Mouse (Mus musculus) MEL (cell line): ENCODE results near the gene Wnt10a. TPM values are rescaled to one million over a fixed set of nuclear protein-coding genes. Genes with fewer than 3 reads are reported as not detected.

Source experiments
- DNase-seq: peaks from one replicate; pipeline ENCODE4 v3.0.0; 2011; ENCODE audit warnings: low read depth, low spot score
- H3K27ac ChIP-seq: 2 replicates; pipeline ENCODE4 v1.5.1; 2012; ENCODE audit warnings: low read depth, mild to moderate bottlenecking, control low read depth, low read length, moderate library complexity; ENCODE audit not compliant: control insufficient read depth
- H3K27me3 ChIP-seq, 2 experiments: fragments of 150-350 bp in 1 of 2; sonication (generic) in 1 of 2; 2 replicates each; pipeline ENCODE4 v1.6.1; 2012; ENCODE audit warnings: low read length in 2 of 2, mild to moderate bottlenecking in 2 of 2, improper control_type of control experiment in 1 of 2, moderate library complexity in 1 of 2; ENCODE audit not compliant: insufficient read depth in 2 of 2, control insufficient read depth in 1 of 2
- H3K36me3 ChIP-seq, 2 experiments: 2 replicates each; pipeline ENCODE4 v1.6.1; 2012 to 2014; ENCODE audit warnings: low read length in 2 of 2, improper control_type of control experiment in 1 of 2, inconsistent platforms in 1 of 2, mild to moderate bottlenecking in 1 of 2; ENCODE audit not compliant: insufficient read depth in 2 of 2, control insufficient read depth in 1 of 2
- H3K4me1 ChIP-seq, 2 experiments: fragments of 150-350 bp in 1 of 2; sonication (generic) in 1 of 2; 2 replicates each; pipeline ENCODE4 v1.6.1; 2012; ENCODE audit warnings: low read length in 2 of 2, improper control_type of control experiment in 1 of 2, mild to moderate bottlenecking in 1 of 2; ENCODE audit not compliant: insufficient read depth in 2 of 2, control insufficient read depth in 1 of 2
- H3K4me3 ChIP-seq, 2 experiments: fragments of 150-350 bp in 1 of 2; sonication (generic) in 1 of 2; 2 replicates each; pipeline ENCODE4 v1.5.1; 2012; ENCODE audit warnings: low read depth in 2 of 2, low read length in 2 of 2, mild to moderate bottlenecking in 2 of 2, moderate library complexity in 2 of 2, control low read depth in 1 of 2, improper control_type of control experiment in 1 of 2; ENCODE audit not compliant: control insufficient read depth in 1 of 2, insufficient read depth in 1 of 2
- H3K79me2 ChIP-seq: 2 replicates; pipeline ENCODE4 v1.6.1; 2012; ENCODE audit warnings: mild to moderate bottlenecking, low read length, moderate library complexity; ENCODE audit not compliant: control insufficient read depth, poor library complexity, insufficient read depth
- H3K9ac ChIP-seq: 2 replicates; pipeline ENCODE4 v1.6.1; 2012; ENCODE audit warnings: low read depth, mild to moderate bottlenecking, control low read depth, low read length, moderate library complexity; ENCODE audit not compliant: control insufficient read depth, poor library complexity, severe bottlenecking
- H3K9me3 ChIP-seq: fragments of 150-350 bp; sonication (generic); replicated peaks from 2 replicates; pipeline ENCODE4 v1.6.1; 2012; ENCODE audit warnings: mild to moderate bottlenecking, low read length, improper control_type of control experiment, moderate library complexity; ENCODE audit not compliant: insufficient read depth
- BHLHE40 ChIP-seq: IDR thresholded peaks from 2 replicates; pipeline ENCODE4 v1.6.1; 2012; ENCODE audit warnings: low read depth, mild to moderate bottlenecking, inconsistent platforms, low read length, improper control_type of control experiment, borderline replicate concordance
- CHD2 ChIP-seq: IDR thresholded peaks from 2 replicates; pipeline ENCODE4 v1.6.1; 2011; ENCODE audit warnings: low read length, improper control_type of control experiment
- GABPA ChIP-seq: IDR thresholded peaks from 2 replicates; pipeline ENCODE4 v1.6.1; 2012; ENCODE audit warnings: low read depth, mild to moderate bottlenecking, inconsistent platforms, low read length, improper control_type of control experiment, moderate library complexity
- JUND ChIP-seq: IDR thresholded peaks from 2 replicates; pipeline ENCODE4 v1.6.1; 2011; ENCODE audit warnings: low read depth, mild to moderate bottlenecking, improper control_type of control experiment, low read length
- KAT2A ChIP-seq: conservative IDR thresholded peaks from 2 replicates; pipeline ENCODE4 v1.6.1; 2012; ENCODE audit warnings: low read depth, low read length, improper control_type of control experiment, inconsistent platforms
- MAFK ChIP-seq: IDR thresholded peaks from 2 replicates; pipeline ENCODE4 v1.6.1; 2011; ENCODE audit warnings: low read depth, mild to moderate bottlenecking, low read length, improper control_type of control experiment, borderline replicate concordance
- MYC ChIP-seq: IDR thresholded peaks from 2 replicates; pipeline ENCODE4 v1.6.1; 2011; ENCODE audit warnings: low read depth, mild to moderate bottlenecking, low read length, improper control_type of control experiment, moderate library complexity
- NELFE ChIP-seq: IDR thresholded peaks from 2 replicates; pipeline ENCODE4 v1.6.1; 2011; ENCODE audit warnings: low read depth, low read length, improper control_type of control experiment
- NRF1 ChIP-seq: IDR thresholded peaks from 2 replicates; pipeline ENCODE4 v1.6.1; 2014; ENCODE audit warnings: low read depth, mild to moderate bottlenecking, inconsistent platforms, low read length, improper control_type of control experiment, moderate library complexity; ENCODE audit not compliant: poor library complexity, insufficient read depth, severe bottlenecking
- POLR2AphosphoS2 ChIP-seq: IDR thresholded peaks from 2 replicates; pipeline ENCODE4 v1.6.1; 2011; ENCODE audit warnings: low read length, improper control_type of control experiment
- RAD21 ChIP-seq: IDR thresholded peaks from 2 replicates; pipeline ENCODE4 v1.6.1; 2011; ENCODE audit warnings: mild to moderate bottlenecking, low read depth, low read length, improper control_type of control experiment
- RCOR1 ChIP-seq: IDR thresholded peaks from 2 replicates; pipeline ENCODE4 v1.6.1; 2012; ENCODE audit warnings: low read depth, mild to moderate bottlenecking, inconsistent platforms, low read length, improper control_type of control experiment
- SMC3 ChIP-seq: IDR thresholded peaks from 2 replicates; pipeline ENCODE4 v1.6.1; 2011; ENCODE audit warnings: low read depth, low read length, improper control_type of control experiment
- TBP ChIP-seq: IDR thresholded peaks from 2 replicates; pipeline ENCODE4 v1.8.0; 2011; ENCODE audit warnings: low read depth, low read length, improper control_type of control experiment
- UBTF ChIP-seq: IDR thresholded peaks from 2 replicates; pipeline ENCODE4 v1.6.1; 2012; ENCODE audit warnings: low read depth, mild to moderate bottlenecking, inconsistent platforms, low read length, improper control_type of control experiment, moderate library complexity, borderline replicate concordance; ENCODE audit not compliant: insufficient read depth
- USF1 ChIP-seq: IDR thresholded peaks from 2 replicates; pipeline ENCODE4 v1.6.1; 2014; ENCODE audit warnings: low read depth, mild to moderate bottlenecking, inconsistent platforms, low read length, improper control_type of control experiment, moderate library complexity
- ZC3H11A ChIP-seq: IDR thresholded peaks from 2 replicates; pipeline ENCODE4 v1.6.1; 2012; ENCODE audit warnings: low read depth, mild to moderate bottlenecking, inconsistent platforms, low read length, improper control_type of control experiment
- ZKSCAN1 ChIP-seq: IDR thresholded peaks from 2 replicates; pipeline ENCODE4 v1.6.1; 2012; ENCODE audit warnings: low read depth, mild to moderate bottlenecking, inconsistent platforms, low read length, improper control_type of control experiment, moderate library complexity
- ZMIZ1 ChIP-seq: IDR thresholded peaks from 2 replicates; pipeline ENCODE4 v1.6.1; 2012; ENCODE audit warnings: low read depth, mild to moderate bottlenecking, inconsistent platforms, low read length, improper control_type of control experiment, moderate library complexity
- polyA plus RNA-seq, 2 experiments: library from polyadenylated mRNA; stranded (reverse) in 1 of 2; unstranded in 1 of 2; fragments of >175 nt in 1 of 2; fragments of >200 nt in 1 of 2; gene quantifications; 2 replicates each; pipeline versions ENCODE4 v1.2.1 to v1.2.4; 2012; ENCODE audit warnings: low replicate concordance in 2 of 2, low read depth in 1 of 2; ENCODE audit not compliant: insufficient read length in 2 of 2, insufficient read depth in 1 of 2, missing spikeins in 1 of 2
- total RNA-seq: library from RNA; depleted of rRNA; stranded (reverse); fragments of 300-350 nt; gene quantifications from 2 replicates; pipeline ENCODE4 v1.2.3, GENCODE M21; 2012

The Wnt10a gene
- total and polyA plus RNA-seq, 3 experiments, result not detected

DNA sequence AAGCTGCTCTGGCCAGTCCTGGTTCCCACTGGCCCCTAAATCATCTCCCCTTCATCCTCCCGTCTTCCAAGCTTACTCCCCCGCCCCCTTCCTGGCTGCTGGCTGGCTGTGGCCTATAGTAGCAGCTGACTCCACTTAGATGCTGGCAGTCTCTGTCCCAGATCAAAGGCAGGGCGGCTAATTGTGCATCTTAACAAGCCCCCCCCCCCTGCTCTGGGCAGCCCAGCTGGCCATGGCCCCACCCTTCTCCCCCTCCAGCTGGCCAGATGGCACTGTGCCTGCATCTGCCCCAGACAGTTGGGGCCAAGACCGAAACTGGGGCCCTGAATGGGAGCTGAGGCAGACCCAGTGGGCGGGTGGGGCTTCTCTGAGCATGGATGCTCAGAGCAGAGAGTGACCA, 6.1 kb downstream of the Wnt10a start:
- no peak overlapping the region for H3K9ac ChIP-seq
- DNase-seq, result no peak
- no peaks in the 10 kb centered on the region for H3K79me2 ChIP-seq
- H3K27me3 ChIP-seq, result peaks cover 2% of the 10 kb centered on the region in 2 experiments; a peak in 1 of 4 replicates
- H3K4me3 ChIP-seq, result no peak overlapping the region
- no peaks in the 10 kb centered on the region for H3K36me3 ChIP-seq
- no peaks in the 10 kb centered on the region for H3K4me1 ChIP-seq
- H3K27ac ChIP-seq, result no peak overlapping the region
- TF ChIP-seq BHLHE40 (no peak), CHD2 (no peak), NRF1 (no peak), RAD21 (no peak), ZKSCAN1 (no peak), KAT2A (no peak), USF1 (no peak), ZC3H11A (no peak), UBTF (no peak), POLR2AphosphoS2 (no peak)
- H3K9me3 ChIP-seq, result no peaks in the 10 kb centered on the region

DNA sequence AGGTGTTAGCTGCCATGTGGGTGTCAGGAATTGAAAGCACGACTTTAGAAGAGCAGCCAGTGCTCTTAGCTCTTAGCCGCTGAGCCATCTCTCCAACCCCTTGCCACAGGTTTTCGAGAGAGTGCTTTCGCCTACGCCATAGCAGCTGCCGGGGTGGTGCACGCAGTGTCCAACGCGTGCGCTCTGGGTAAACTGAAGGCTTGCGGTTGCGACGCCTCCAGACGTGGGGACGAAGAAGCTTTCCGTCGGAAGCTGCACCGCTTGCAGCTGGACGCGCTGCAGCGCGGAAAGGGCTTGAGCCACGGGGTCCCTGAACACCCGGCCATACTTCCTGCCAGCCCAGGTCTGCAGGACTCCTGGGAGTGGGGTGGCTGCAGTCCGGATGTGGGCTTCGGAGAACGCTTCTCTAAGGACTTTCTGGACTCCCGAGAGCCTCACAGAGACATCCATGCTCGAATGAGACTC, 9.1 kb downstream of the Wnt10a start:
- TF ChIP-seq UBTF, result no peak
- TF ChIP-seq GABPA, result no peak
- no peak for TF ChIP-seq JUND
- no peak for TF ChIP-seq ZMIZ1
- TF ChIP-seq RCOR1, result no peak
- no peak for TF ChIP-seq TBP
- TF ChIP-seq SMC3, result no peak
- no peak for TF ChIP-seq MAFK
- no peak for TF ChIP-seq MYC
- TF ChIP-seq NELFE, result no peak
- no peaks in the 10 kb centered on the region for H3K36me3 ChIP-seq
- H3K4me1 ChIP-seq, result no peaks in the 10 kb centered on the region
- DNase-seq, result no peak
- no peak overlapping the region for H3K9ac ChIP-seq
- H3K27me3 ChIP-seq, result peaks cover 4 to 7% of the 10 kb centered on the region in 2 experiments
- no peak overlapping the region for H3K27ac ChIP-seq
- no peak overlapping the region for H3K4me3 ChIP-seq
- H3K9me3 ChIP-seq, result no peaks in the 10 kb centered on the region
- H3K79me2 ChIP-seq, result no peaks in the 10 kb centered on the region
